10 mouse cellular contexts compared by ENCODE assay signal in the genomic region with DNA sequence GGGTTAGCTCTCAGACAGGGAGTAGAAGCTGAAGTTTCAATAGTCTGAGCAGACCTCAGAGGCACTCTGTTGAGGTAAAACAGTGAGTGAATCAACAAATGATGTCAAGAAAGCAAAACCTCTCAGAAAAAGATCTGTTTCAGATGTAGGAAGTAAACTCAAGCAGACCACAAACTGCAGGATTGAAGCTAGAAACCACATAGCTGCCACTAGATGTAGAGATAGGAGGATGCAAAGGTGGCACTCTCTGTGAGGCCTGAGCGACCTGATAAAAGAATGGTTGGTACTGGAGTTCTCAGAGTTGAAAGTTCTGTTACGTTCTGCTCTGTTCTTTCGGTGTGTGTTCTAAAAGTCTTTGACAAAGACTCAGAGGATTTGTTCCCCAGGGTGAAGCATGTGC.
"Had no signal": no experiment of that assay in that cellular context is flagged by ENCODE, and none has a peak within 500 bp of the region (broad histone marks: within the 10 kb centered on the region; RNA-seq: fewer than 3 reads in every experiment).

No protein-coding gene starts in this region.

- ATAC-seq: lung, postnatal 0 days had no signal

- DNase-seq: kidney, adult 2 months; kidney, postnatal 36 days; left cerebral cortex, postnatal 4 days; lung, adult 2 months; lung, postnatal 36 days; midbrain, embryonic 14.5 days; right cerebral cortex, postnatal 14 days; thymus, adult 2 months; thymus, postnatal 4 days had no signal
